Mouse (Mus musculus) cerebellum, adult (tissue): Measurements from ENCODE around the gene Gm3512.
"Not testable (repeated sequence)": the region's sequence is repeated elsewhere in the genome, so short reads cannot be mapped to it uniquely, and the experiment has no call there.

Source experiments
- ATAC-seq: cut with Nextera tagmentation; 2 replicates; pipeline ENCODE4 v1.9.2; 2017; ENCODE audit warnings: mild to moderate bottlenecking, moderate library complexity, mixed read lengths; ENCODE audit not compliant: insufficient number of reproducible peaks, low FRiP score, low TSS enrichment

The Gm3512 gene

DNA sequence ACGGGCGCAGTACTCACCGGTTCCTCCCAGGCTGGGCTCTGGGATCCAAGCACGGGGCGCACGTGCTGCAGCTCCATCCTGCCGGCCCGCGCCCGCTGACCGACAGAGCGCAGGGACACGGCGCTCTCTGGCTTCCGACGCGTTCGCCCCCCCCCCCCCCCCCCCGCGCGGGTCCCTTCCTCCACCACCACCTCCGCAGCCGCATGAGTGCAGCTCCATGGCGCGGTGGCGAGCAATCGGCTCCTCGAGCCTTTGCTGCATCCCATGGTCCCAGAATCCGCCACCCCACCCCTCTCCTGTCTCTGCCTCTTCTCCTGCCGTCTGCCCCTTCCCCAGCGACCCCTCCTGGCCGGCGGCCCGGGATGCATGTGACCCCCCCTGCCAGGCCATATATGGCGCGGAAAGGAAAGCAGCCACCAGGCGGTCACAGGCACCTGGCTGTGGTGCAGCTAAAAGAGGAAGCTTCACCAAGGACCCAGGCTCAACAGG, at the start of gene Gm3512:
TSS of gene Gm3512 (minus strand) at position 51 of the 489 bp plus-strand sequence.
- not testable (repeated sequence) for ATAC-seq

DNA sequence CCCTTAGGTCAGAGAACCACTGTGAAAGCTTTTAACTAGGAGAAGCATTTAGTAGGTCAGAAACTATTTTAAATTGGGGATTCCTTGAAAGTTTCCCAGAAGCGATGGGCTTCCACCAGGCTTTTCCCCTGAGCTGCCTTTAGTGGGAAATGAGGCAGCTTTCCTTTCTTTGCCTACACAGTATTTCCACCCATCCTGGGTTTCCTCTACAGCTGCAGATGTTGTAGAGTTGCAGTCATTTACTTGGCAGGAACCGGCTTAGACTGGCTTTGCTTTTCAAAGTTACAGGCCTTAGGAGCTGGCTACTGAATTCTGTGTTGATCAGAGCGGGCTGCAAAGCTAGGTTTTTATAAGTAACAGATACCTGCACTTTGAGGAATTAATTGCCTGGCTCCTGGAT, 25.7 kb upstream of the Gm3512 start:
- not testable (repeated sequence) for ATAC-seq

GRCm38 (mm10) chr14:7194440-7194839, 20.1 kb upstream of the Gm3512 start, which contains the start of gene Gm16434:
TSS of gene Gm16434 (minus strand) at chr14:7194540.
- not testable (repeated sequence) for ATAC-seq

- not testable (repeated sequence) for ATAC-seq
Measured at GRCm38 (mm10) chr14:7125312-7125711, 49.0 kb downstream of the Gm3512 start, which contains the start of gene Gm6676. TSS of gene Gm6676 (minus strand) at chr14:7125412.

DNA sequence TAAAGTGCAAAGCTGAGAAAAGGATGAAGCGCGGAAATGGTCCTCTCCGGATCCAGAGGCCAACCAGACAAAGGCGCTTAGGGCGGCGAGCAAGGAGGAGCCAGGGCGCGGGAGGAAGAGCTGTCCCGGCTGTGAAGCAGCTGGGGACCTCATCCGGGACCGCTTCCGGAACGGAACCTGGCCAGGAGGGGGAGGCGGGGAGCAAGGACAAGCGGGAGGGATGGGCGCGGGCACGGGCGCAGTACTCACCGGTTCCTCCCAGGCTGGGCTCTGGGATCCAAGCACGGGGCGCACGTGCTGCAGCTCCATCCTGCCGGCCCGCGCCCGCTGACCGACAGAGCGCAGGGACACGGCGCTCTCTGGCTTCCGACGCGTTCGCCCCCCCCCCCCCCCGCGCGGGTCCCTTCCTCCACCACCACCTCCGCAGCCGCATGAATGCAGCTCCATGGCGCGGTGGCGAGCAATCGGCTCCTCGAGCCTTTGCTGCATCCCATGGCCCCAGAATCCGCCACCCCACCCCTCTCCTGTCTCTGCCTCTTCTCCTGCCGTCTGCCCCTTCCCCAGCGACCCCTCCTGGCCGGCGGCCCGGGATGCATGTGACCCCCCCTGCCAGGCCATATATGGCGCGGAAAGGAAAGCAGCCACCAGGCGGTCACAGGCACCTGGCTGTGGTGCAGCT, 69.1 kb downstream of the Gm3512 start:
- not testable (repeated sequence) for ATAC-seq
